Mouse (Mus musculus): ENCODE results near the gene Maml3. TPM values are rescaled to one million over a fixed set of nuclear protein-coding genes. Genes with fewer than 3 reads are reported as not detected.

The Maml3 gene
- polyA plus RNA-seq, 1 experiment from 2014 or later: 5.2 TPM

GRCm38 (mm10) chr3:51860458-51860857, 244.4 kb downstream of the Maml3 start:
- Histone ChIP-seq H3K36me3 (ENCODE audit: control insufficient read depth, insufficient read depth, low read length) (0 out of 2 replicates have a peak, but pooled peaks cover 3% of the 10 kb centered on the region), H3K4me2 (ENCODE audit: low read length) (no peak overlapping the region), H3K9me3 (ENCODE audit: control insufficient read depth, low read length) (no peaks in the 10 kb centered on the region), H3K9ac (ENCODE audit: low read depth, low read length) (no peak overlapping the region), H3K27me3 (replicated peaks; ENCODE audit: control insufficient read depth, insufficient read depth, low read length) (no peaks in the 10 kb centered on the region), H3K4me3 (ENCODE audit: low read length) (no peak overlapping the region), H3K4me1 (ENCODE audit: control insufficient read depth, insufficient read depth, low read depth, low read length) (no peaks in the 10 kb centered on the region; the same call in 1 of the 2 replicates), H3K27ac (ENCODE audit: low read depth, low read length) (no peak overlapping the region)
- ATAC-seq: no peak
- 93% methylated on average over 7 of the region's 7 CpGs for WGBS

- no peaks in the 10 kb centered on the region for H3K27me3 ChIP-seq (replicated peaks; ENCODE audit: control insufficient read depth, insufficient read depth, low read length)
- H3K4me1 ChIP-seq (ENCODE audit: control insufficient read depth, insufficient read depth, low read depth, low read length): no peaks in the 10 kb centered on the region; the same call in none of the 2 replicates
- H3K4me3 ChIP-seq (ENCODE audit: low read length): no peak overlapping the region
- H3K36me3 ChIP-seq (ENCODE audit: control insufficient read depth, insufficient read depth, low read length): 0 out of 2 replicates have a peak, but pooled peaks cover 3% of the 10 kb centered on the region
- H3K9ac ChIP-seq (ENCODE audit: low read depth, low read length): no peak overlapping the region
- H3K4me2 ChIP-seq (ENCODE audit: low read length): no peak overlapping the region
- H3K9me3 ChIP-seq (ENCODE audit: control insufficient read depth, low read length): no peaks in the 10 kb centered on the region
- 68% methylated on average over 2 of the region's 2 CpGs for WGBS
- no peak overlapping the region for H3K27ac ChIP-seq (ENCODE audit: low read depth, low read length)
- ATAC-seq: no peak
These were observed 245.7 kb downstream of the Maml3 start for GRCm38 (mm10) chr3:51859208-51859607.

DNA sequence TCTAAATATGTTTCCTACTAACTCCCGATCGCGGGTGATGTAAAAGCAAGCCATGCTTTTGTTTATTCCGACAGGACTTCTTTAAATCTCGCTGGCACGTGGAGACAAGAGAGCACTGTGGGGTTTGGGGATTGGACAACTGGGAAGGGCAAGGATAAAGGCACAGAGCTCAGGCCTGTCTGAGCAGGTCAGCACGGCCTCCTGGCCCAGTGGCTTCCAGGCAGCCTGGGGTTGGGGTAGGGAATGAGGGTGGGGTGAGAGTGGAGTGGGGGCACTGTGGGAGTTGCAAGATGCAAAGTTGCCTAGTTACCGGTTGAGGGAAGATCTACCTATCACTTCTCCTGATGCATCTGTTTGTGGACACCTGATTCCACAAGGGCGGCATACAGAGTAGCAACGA, 250.7 kb downstream of the Maml3 start:
- no peak overlapping the region for H3K9ac ChIP-seq (ENCODE audit: low read depth, low read length)
- ATAC-seq: 0 out of 2 replicates have a peak, but pooled peaks have one; percentile 29
- no peaks in the 10 kb centered on the region for H3K9me3 ChIP-seq (ENCODE audit: control insufficient read depth, low read length)
- H3K4me3 ChIP-seq (ENCODE audit: low read length): no peak overlapping the region
- H3K27me3 ChIP-seq (replicated peaks; ENCODE audit: control insufficient read depth, insufficient read depth, low read length): no peaks in the 10 kb centered on the region
- 0 out of 2 replicates have a peak, but pooled peaks cover 3% of the 10 kb centered on the region for H3K36me3 ChIP-seq (ENCODE audit: control insufficient read depth, insufficient read depth, low read length)
- no peak overlapping the region for H3K4me2 ChIP-seq (ENCODE audit: low read length)
- H3K4me1 ChIP-seq (ENCODE audit: control insufficient read depth, insufficient read depth, low read depth, low read length): no peaks in the 10 kb centered on the region; the same call in 1 of the 2 replicates
- WGBS: 70% methylated on average over 10 of the region's 10 CpGs
- H3K27ac ChIP-seq (ENCODE audit: low read depth, low read length): no peak overlapping the region

GRCm38 (mm10) chr3:51853610-51854009, 251.3 kb downstream of the Maml3 start:
- no peak overlapping the region for H3K9ac ChIP-seq (ENCODE audit: low read depth, low read length)
- H3K9me3 ChIP-seq (ENCODE audit: control insufficient read depth, low read length): no peaks in the 10 kb centered on the region
- 45% methylated on average over 7 of the region's 7 CpGs for WGBS
- 0 out of 2 replicates have a peak, but pooled peaks have one; percentile 51 for ATAC-seq
- 0 out of 2 replicates have a peak overlapping the region, but pooled peaks have one; percentile 20 for H3K27ac ChIP-seq (ENCODE audit: low read depth, low read length)
- no peaks in the 10 kb centered on the region; the same call in 1 of the 2 replicates for H3K4me1 ChIP-seq (ENCODE audit: control insufficient read depth, insufficient read depth, low read depth, low read length)
- 0 out of 2 replicates have a peak, but pooled peaks cover 3% of the 10 kb centered on the region for H3K36me3 ChIP-seq (ENCODE audit: control insufficient read depth, insufficient read depth, low read length)
- no peak overlapping the region for H3K4me3 ChIP-seq (ENCODE audit: low read length)
- no peak overlapping the region for H3K4me2 ChIP-seq (ENCODE audit: low read length)
- H3K27me3 ChIP-seq (replicated peaks; ENCODE audit: control insufficient read depth, insufficient read depth, low read length): no peaks in the 10 kb centered on the region

DNA sequence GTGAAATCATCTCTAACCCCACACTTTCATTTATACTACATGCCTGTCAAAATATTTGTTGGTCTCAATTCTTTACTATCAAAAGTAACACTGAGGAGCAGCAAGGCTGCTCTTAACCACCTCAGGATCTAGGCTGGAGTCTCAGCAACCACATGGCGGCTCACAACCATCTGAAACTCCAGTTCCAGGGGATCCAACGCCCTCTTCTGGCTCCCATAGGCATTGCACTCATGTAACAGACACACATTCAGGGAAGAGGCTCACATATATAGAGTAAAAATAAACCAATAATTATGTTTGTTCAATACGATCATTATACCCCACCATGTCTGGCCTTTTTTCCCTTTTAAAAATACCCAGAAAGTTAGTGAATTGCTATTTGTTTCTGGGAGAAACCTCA, 252.2 kb downstream of the Maml3 start:
- ATAC-seq: no peak
- Histone ChIP-seq H3K4me2 (ENCODE audit: low read length) (no peak overlapping the region), H3K36me3 (ENCODE audit: control insufficient read depth, insufficient read depth, low read length) (0 out of 2 replicates have a peak, but pooled peaks cover 3% of the 10 kb centered on the region), H3K27ac (ENCODE audit: low read depth, low read length) (no peak overlapping the region), H3K4me3 (ENCODE audit: low read length) (no peak overlapping the region), H3K4me1 (ENCODE audit: control insufficient read depth, insufficient read depth, low read depth, low read length) (no peaks in the 10 kb centered on the region; the same call in 1 of the 2 replicates), H3K27me3 (replicated peaks; ENCODE audit: control insufficient read depth, insufficient read depth, low read length) (no peaks in the 10 kb centered on the region), H3K9ac (ENCODE audit: low read depth, low read length) (no peak overlapping the region), H3K9me3 (ENCODE audit: control insufficient read depth, low read length) (no peaks in the 10 kb centered on the region)
- WGBS: 80% methylated on average over 3 of the region's 3 CpGs

DNA sequence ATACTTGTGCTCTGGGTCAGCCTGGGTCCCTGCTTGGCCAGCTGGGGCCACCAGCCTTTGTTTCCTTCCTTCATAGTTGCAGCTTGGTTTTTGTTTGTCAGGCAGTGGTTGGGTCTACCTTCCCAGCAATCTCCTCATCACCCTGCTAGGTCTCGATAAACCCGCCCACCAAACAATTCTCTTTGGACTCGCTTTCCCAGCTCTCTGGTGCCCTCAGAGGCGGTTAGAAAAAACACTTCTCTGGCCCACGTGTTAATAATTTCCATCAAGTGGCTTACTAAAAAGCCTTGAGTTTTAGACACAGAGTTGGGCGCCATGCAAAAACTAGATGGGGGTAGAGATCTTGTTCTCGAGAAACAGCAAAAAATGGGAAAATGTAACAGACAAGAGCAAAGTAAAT, 253.3 kb downstream of the Maml3 start:
- Histone ChIP-seq H3K27ac (ENCODE audit: low read depth, low read length) (no peak overlapping the region), H3K4me2 (ENCODE audit: low read length) (no peak overlapping the region), H3K9me3 (ENCODE audit: control insufficient read depth, low read length) (no peaks in the 10 kb centered on the region), H3K36me3 (ENCODE audit: control insufficient read depth, insufficient read depth, low read length) (0 out of 2 replicates have a peak, but pooled peaks cover 3% of the 10 kb centered on the region), H3K4me1 (ENCODE audit: control insufficient read depth, insufficient read depth, low read depth, low read length) (no peaks in the 10 kb centered on the region; the same call in 1 of the 2 replicates), H3K9ac (ENCODE audit: low read depth, low read length) (no peak overlapping the region), H3K27me3 (replicated peaks; ENCODE audit: control insufficient read depth, insufficient read depth, low read length) (no peaks in the 10 kb centered on the region), H3K4me3 (ENCODE audit: low read length) (no peak overlapping the region)
- 58% methylated on average over 7 of the region's 7 CpGs for WGBS
- ATAC-seq: no peak

- Histone ChIP-seq H3K9me3 (ENCODE audit: control insufficient read depth, low read length) (no peaks in the 10 kb centered on the region), H3K27ac (ENCODE audit: low read depth, low read length) (no peak overlapping the region), H3K4me1 (ENCODE audit: control insufficient read depth, insufficient read depth, low read depth, low read length) (no peaks in the 10 kb centered on the region; the same call in 1 of the 2 replicates), H3K4me3 (ENCODE audit: low read length) (no peak overlapping the region), H3K4me2 (ENCODE audit: low read length) (no peak overlapping the region), H3K27me3 (replicated peaks; ENCODE audit: control insufficient read depth, insufficient read depth, low read length) (no peaks in the 10 kb centered on the region), H3K36me3 (ENCODE audit: control insufficient read depth, insufficient read depth, low read length) (no peaks in the 10 kb centered on the region), H3K9ac (ENCODE audit: low read depth, low read length) (no peak overlapping the region)
- no peak for ATAC-seq
- WGBS: 89% methylated on average over 6 of the region's 6 CpGs
These were observed 255.4 kb downstream of the Maml3 start for GRCm38 (mm10) chr3:51849462-51849861.

DNA sequence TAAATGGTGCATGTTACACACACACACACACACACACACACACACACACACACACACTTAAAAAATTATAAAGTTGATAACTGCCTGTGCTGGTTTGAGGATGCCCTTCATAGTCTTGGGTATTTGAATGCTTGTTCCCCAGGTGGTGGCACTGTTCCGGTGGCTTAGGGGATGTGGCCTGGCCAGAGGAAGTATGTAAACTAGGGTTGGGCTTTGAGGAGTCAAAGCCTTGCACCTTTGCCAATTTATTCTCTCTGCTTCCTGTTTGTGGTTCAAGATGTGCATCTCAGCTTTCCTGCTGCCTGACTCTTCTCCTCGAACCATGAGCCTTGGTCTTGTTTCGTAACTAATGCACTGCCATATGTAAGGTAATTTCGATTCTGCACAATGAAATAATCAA, 257.6 kb downstream of the Maml3 start:
- no peak overlapping the region for H3K4me2 ChIP-seq (ENCODE audit: low read length)
- peaks cover 3% of the 10 kb centered on the region for H3K4me1 ChIP-seq (ENCODE audit: control insufficient read depth, insufficient read depth, low read depth, low read length)
- no peak for ATAC-seq
- H3K36me3 ChIP-seq (ENCODE audit: control insufficient read depth, insufficient read depth, low read length): no peaks in the 10 kb centered on the region
- WGBS: 94% methylated on average over 4 of the region's 4 CpGs
- no peak overlapping the region for H3K4me3 ChIP-seq (ENCODE audit: low read length)
- H3K9me3 ChIP-seq (ENCODE audit: control insufficient read depth, low read length): no peaks in the 10 kb centered on the region
- no peaks in the 10 kb centered on the region for H3K27me3 ChIP-seq (replicated peaks; ENCODE audit: control insufficient read depth, insufficient read depth, low read length)
- no peak overlapping the region for H3K9ac ChIP-seq (ENCODE audit: low read depth, low read length)
- no peak overlapping the region for H3K27ac ChIP-seq (ENCODE audit: low read depth, low read length)

DNA sequence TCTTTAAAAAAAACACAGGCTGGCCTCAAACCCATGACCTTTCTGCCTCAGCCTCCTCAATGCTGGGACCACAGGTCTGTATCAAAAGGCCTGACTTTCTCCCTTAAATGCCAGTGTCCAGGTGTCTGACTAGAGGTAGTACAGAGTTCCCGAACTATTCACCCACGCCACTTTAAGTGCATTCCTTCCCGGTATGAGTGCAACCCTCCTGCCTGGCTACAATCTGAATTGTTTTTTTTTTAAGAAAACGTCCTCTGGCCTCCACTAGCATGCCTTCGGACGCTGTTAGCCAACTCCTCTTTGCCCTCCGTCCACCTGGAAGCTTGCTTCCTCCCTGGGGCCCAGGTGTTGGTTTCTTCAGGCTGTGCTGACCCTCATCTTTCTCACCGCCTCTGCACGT, 260.6 kb downstream of the Maml3 start:
- no peak overlapping the region for H3K9ac ChIP-seq (ENCODE audit: low read depth, low read length)
- H3K4me1 ChIP-seq (ENCODE audit: control insufficient read depth, insufficient read depth, low read depth, low read length): peaks cover 9% of the 10 kb centered on the region
- WGBS: 79% methylated on average over 9 of the region's 9 CpGs
- H3K27me3 ChIP-seq (replicated peaks; ENCODE audit: control insufficient read depth, insufficient read depth, low read length): no peaks in the 10 kb centered on the region
- no peak overlapping the region for H3K27ac ChIP-seq (ENCODE audit: low read depth, low read length)
- no peaks in the 10 kb centered on the region for H3K9me3 ChIP-seq (ENCODE audit: control insufficient read depth, low read length)
- no peak for ATAC-seq
- H3K4me3 ChIP-seq (ENCODE audit: low read length): no peak overlapping the region
- H3K36me3 ChIP-seq (ENCODE audit: control insufficient read depth, insufficient read depth, low read length): no peaks in the 10 kb centered on the region
- H3K4me2 ChIP-seq (ENCODE audit: low read length): no peak overlapping the region
